Mouse (Mus musculus): ENCODE results near the gene Phf14.

DNA sequence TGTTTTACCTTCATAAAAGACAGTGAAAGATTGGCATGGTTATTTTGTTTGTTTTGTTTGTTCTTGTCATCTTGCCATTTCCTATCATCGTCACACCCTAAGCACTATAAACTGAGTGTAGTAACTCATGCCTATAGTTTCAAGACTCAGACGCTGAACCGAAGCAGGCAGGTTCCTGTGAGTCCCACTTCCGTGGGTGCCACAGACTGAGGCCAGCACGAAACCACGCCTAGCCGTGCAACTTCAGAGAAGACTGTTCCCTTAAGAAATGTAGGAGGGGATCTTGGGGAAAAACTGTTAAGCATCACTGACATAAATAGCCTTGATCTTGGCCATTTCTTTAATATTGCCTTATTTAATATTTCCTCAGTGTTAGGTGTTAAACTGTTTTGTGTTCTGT is 152.4 kb downstream of the Phf14 start:
- TF ChIP-seq POLR2A (IDR thresholded peaks at IDR 0.05; ENCODE audit: borderline replicate concordance, extremely low read depth, low read depth, low read length): no peak
- TF ChIP-seq CTCF (IDR thresholded peaks at IDR 0.05; ENCODE audit: insufficient read depth, low read length): no peak

Measured in lung, adult 2 months (tissue).